Mouse (Mus musculus): ENCODE results near the gene Bbip1. TPM values are rescaled to one million over a fixed set of nuclear protein-coding genes. Genes with fewer than 3 reads are reported as not detected.
"Not testable (repeated sequence)": the region's sequence is repeated elsewhere in the genome, so short reads cannot be mapped to it uniquely, and the experiment has no call there.

The Bbip1 gene
- total RNA-seq (2021), result 10 to 100 TPM; 66.0 to 74.4 TPM
- long read RNA-seq, experiment 1, transcript Bbip1-201 (4 exons, 2,043 nt), result minor isoform, 7 of 49 reads
- long read RNA-seq, experiment 1, transcript Bbip1-206 (4 exons, 662 nt), result major isoform, 31 of 49 reads
- long read RNA-seq, experiment 1, partial matches to known transcripts, result 6 of 49 reads
- long read RNA-seq, experiment 1, other reads (novel, unspliced or antisense), result 3 of 49 reads
- long read RNA-seq, experiment 2, transcript Bbip1-206 (4 exons, 662 nt), result major isoform, 46 of 86 reads
- long read RNA-seq, experiment 2, transcript Bbip1-201 (4 exons, 2,043 nt), result minor isoform, 12 of 86 reads
- long read RNA-seq, experiment 2, partial matches to known transcripts, result 20 of 86 reads
- long read RNA-seq, experiment 2, other reads (novel, unspliced or antisense), result 7 of 86 reads

- DNase-seq (ENCODE audit: low spot score in 2 of 2), result peak; percentile 97 to 99
Observed at GRCm38 (mm10) chr19:53943802-53944785, at the start of gene Bbip1, which contains the start of gene Shoc2. TSS of gene Bbip1 (minus strand) at chr19:53944627. TSS of gene Shoc2 (plus strand) at chr19:53944306.

- no peak for DNase-seq (ENCODE audit: low spot score in 2 of 2)
Observed at GRCm38 (mm10) chr19:53993860-53994259, 49.4 kb upstream of the Bbip1 start.

DNA sequence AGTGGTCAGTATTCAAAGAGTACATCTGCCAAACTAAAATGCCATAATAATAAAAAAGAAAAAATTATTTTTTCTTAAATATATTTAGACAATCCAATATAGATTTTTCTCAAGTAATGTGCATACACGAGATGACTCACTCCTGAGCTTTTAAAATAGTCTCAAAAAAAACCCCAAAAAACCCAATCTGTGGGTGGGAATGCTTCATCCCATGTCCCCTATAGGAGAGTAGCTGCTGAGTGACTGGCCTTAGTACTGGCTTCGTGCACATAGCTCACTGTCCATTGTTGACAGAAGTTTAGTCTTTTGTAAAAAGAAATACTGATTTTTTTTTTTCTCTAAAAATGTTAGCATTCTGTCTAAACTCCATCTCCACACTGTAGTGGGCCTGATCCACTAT, 46.1 kb upstream of the Bbip1 start:
- no peak for DNase-seq (ENCODE audit: low spot score in 2 of 2)

- DNase-seq (ENCODE audit: low spot score in 2 of 2), result no peak
Observed at GRCm38 (mm10) chr19:53984628-53985027, 40.2 kb upstream of the Bbip1 start.

DNA sequence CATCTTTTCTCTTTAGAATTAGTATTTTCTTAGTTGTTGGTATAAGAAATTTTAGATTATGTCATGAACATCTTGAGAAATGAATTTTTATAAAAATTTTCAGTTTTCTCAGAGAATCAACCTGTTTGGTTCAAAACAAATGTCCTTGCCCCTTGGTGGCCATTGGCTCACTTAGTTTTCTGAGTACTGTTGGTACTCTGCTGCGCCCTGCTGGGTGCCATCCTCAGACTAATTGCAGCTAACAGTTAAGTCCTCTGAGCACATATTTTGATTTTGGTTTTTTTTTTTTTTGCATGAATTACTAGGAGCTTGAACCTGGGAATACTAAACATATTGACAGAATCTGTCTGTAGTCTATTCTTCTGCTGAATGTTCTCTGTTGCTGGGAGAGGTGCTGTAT, 38.9 kb upstream of the Bbip1 start:
- no peak for DNase-seq (ENCODE audit: low spot score in 2 of 2)

DNA sequence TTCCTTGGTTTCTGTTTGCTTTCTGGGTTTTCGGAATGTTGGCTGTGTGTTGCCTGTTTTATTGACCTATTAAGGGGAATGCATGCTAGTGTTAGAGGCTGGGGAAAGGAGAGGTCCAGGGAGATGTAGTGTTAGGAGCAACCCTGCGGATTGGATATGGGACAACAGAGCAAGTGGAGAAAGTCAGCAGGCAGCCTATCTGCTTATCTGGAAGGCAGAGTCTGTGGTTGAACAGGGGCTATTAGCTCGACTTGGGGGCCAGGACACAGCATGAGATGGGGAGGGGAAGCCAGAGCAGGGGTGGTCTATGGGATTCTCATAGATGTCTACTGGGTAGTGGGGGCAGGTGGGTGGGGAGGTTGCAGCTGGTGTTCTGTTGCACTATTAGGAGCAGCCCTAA, 37.6 kb upstream of the Bbip1 start:
- no peak for DNase-seq (ENCODE audit: low spot score in 2 of 2)

- no peak for DNase-seq (ENCODE audit: low spot score in 2 of 2)
Observed at GRCm38 (mm10) chr19:53973656-53974055, 29.2 kb upstream of the Bbip1 start.

DNA sequence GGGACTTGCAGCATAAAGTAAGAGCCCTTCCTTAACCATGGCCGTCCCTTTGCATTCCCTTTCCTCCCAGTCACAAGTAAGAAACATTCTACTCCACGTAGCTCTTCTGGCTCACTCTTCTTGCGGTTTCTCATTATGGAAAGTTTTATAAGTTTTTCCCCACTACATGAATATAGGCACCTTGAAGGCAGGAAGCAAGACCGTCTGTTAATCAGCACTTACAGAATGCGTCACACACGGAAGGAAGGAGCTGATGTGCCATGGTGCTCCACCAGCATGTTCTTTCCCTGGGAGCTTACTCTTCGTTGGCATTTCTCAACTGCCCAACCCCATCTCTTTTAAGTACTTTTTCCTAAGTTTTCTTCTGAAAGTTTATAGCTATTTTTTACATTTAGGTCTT, 27.5 kb upstream of the Bbip1 start:
- no peak for DNase-seq (ENCODE audit: low spot score in 2 of 2)

GRCm38 (mm10) chr19:53969226-53969625, 24.8 kb upstream of the Bbip1 start:
- DNase-seq (ENCODE audit: low spot score in 2 of 2), result no peak

GRCm38 (mm10) chr19:53964910-53965633, 20.6 kb upstream of the Bbip1 start:
- no peak for DNase-seq (ENCODE audit: low spot score in 2 of 2)

DNA sequence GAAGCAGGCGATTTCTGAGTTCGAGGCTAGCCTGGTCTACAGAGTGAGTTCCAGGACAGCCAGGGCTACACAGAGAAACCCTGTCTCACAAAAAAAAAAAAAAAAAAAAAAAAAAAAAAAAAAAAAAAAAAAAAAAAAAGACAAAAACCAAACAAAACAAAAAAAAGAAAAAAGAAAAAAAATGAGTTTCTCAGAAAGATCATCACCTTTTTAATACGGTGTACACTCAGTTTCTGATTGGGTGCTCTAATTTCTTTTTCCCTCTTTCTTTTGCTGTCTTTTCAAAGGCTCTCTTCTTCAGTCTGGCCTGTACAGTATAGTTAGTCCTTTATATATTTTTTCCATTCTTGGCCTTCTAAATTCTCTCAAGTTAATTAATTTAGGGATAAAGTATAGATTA, 19.9 kb upstream of the Bbip1 start:
- not testable (repeated sequence) for DNase-seq (ENCODE audit: low spot score in 2 of 2)

- DNase-seq (ENCODE audit: low spot score in 2 of 2), result no peak
Observed at GRCm38 (mm10) chr19:53962511-53962910, 18.1 kb upstream of the Bbip1 start.

DNA sequence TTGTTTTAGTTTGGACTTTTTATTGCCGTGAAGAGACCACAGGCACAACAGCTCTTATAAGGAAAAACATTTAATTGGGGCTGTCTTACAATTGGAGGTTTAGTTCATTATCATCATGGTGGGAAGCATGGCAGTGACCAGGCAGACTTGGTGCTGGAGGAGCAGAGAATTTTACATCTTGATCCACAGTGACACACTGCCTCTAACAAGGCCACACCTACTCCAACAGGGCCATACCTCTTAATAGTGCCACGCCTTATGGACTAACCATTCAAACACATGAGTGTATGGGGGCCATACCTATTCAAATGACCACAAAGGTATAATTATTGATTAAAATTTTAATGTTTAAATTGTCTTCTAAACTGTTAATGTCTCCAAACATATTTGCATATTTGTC, 13.1 kb upstream of the Bbip1 start:
- DNase-seq (ENCODE audit: low spot score in 2 of 2), result no peak

DNA sequence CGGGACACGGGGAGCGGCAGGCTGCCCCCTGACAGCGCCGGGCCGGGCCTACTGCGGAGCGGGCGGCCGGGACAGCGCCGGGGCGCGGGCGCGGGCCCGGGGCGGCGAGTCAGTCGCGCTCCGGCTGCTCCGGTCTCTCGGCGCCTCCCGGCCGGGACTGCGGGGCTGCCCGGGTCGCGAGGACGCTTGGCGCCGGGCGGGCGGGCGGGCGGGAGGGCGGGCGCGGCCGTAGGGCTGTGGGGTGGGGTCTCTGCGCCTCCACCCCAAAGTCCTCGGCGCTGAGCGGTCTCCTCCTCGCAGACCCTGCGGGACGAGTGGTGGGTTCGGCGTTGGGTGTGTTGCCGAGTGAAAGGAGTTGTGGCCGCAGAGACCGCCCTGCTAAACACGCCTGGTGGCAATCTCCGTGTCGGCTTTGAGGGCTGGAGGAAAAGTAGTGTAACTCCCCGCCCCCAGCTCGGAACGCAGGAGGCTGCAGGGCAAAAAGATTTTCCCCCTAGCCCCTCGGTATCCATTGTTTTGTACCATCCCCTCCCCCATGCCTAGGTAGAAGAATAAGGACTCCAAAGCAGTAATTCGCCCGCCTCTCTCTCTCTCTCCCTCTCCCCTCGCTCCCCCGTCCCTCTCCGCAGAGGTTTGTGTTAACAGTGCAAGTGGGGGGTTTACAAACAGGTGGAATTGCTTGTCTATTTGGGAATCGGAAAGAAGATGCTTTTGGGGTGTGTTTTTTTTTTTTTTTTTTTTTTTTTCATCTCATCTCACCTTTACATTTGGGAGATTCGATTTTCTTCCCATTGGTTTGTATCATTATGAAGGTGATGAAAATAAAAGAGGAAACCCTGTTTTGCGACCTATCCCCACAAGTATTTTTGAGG, 980 bp upstream of the Bbip1 start:
- DNase-seq (ENCODE audit: low spot score in 2 of 2), result no peak

- DNase-seq (ENCODE audit: low spot score in 2 of 2), result no peak
Observed at GRCm38 (mm10) chr19:53944786-53945169, 351 bp upstream of the Bbip1 start.

- DNase-seq (ENCODE audit: low spot score in 2 of 2), result no peak
Observed at GRCm38 (mm10) chr19:53942342-53942741, 2.1 kb downstream of the Bbip1 start.

DNA sequence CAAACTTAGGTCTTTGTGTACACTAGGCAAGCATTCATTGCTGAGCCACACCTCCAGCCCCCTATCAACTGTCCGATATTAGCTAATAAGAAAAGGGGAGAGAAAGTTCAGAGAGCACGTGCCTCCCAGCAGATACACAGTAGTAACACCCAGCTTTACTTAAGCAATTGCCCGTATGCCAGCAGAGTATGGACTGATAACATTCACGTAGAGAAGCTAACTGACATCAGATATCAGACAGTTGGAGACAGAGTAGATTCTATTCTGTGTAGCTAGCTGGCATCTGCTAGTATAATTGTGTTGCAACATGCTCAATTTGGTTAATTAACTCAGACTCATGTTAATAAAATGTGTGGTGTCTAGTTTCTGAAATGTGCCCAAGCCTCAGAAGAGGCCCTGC, 3.3 kb downstream of the Bbip1 start:
- DNase-seq (ENCODE audit: low spot score in 2 of 2), result peak in 1 of 2 experiments; percentile 55

GRCm38 (mm10) chr19:53939467-53939866, 5.0 kb downstream of the Bbip1 start:
- DNase-seq (ENCODE audit: low spot score in 2 of 2), result no peak

DNA sequence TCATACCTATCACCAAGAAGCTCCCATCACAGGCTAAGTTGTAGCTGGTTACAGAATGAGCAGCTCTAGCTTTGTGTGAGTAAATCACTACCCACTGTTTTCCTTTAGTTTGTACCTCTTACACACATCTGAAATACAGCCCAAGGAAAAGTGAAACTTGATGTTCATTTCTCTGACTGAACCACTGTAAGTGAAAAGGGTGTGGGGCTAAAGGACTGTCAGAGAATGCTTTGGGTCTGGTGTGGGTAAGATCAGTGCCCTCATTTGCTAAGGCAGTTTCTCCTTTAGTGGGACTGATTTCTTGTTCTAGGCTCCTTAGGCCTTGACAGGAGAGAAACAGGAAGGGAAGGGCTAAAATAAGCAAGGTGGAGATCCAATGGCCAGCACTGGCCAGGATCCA, 10.4 kb downstream of the Bbip1 start:
- no peak for DNase-seq (ENCODE audit: low spot score in 2 of 2)

DNA sequence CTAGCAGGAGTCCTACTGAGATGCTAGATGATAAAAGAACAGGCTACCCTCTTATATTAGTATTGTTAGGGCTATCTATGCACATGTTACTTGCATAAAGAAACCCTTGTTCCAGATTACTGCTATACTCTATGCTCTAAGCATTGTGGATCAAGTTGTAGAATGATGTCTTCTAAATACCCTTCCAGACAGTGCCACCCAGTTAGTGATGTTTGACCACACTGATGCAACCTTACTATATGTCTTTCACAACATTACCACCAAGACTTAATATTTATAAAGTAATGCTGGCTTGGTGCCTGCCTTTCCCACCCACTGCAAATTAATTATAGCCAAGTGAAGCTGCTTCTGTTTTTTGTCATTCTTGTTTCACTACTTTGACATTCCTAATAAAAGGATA, 11.4 kb downstream of the Bbip1 start:
- no peak for DNase-seq (ENCODE audit: low spot score in 2 of 2)

Measured in layer of hippocampus, postnatal 14 days (tissue).